Mouse (Mus musculus) MN1 (cell line): ENCODE data around the gene Thbs3.
"Not testable (repeated sequence)": the region's sequence is repeated elsewhere in the genome, so short reads cannot be mapped to it uniquely, and the experiment has no call there.

Experiments
- DNase-seq: peaks from one replicate; pipeline ENCODE4 v3.0.0-alpha.2; 2016; ENCODE audit warnings: low spot score

The Thbs3 gene

DNA sequence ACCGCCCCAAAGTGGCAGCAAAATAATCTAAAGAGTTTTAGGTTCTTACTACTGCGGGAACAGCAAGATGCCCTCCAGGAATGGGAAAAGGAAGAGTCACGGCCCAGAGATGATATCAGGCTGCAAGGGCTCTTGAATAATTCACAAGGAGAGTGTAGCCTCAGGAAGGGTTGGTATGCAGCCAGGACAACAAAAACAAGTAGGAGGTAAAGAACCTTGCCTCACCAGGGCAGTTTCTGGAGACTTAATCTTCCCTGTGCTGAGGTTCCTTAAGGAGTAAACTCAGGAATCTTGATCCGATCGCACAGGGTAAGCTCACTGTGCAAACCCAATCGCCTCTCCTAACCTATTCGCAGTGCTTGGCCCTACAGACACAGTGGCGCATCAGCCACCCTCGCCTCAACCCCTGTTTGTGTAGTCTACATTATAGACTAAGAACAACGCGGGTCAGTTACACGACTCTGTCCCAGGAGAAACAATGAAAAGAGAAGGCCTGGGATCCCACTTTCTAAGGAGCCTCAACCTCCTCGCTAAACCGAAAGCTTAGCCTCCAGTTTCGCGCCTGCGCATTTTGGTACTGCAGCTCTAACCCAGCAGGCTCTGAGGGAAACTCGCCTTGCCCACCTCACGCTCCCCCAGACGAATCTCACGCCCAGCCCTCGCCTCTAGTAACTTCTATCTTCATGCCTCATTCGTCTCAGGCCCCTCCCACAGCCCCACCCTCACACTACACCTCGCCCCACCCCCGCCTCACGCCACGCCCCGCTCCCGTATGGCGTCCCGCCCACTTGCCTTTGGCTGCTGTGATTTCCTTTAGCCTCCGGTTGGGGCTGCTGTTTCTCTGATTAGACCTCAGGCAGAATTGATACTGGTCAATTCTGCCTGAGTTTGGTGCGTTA, 18.8 kb upstream of the Thbs3 start:
- DNase-seq: peak; percentile 95

DNA sequence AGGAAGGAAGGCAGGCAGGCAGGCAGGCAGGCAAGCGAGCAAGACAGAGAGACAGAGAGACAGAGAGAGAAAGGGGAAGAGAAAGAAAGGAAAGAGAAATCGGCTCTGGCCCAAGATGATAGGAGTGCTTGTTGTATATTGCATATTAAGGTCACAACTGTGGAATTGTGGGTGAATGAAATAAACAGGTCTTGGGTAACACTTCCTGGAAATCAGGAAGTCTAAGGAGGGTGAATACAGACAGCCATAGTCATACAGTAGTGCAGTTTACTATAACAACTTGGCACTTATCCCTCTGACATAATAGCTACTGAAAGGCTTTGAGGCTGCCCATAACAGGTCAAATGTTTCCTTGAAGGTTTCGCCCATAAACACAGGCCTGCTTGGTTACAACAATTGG, 15.1 kb upstream of the Thbs3 start:
- DNase-seq: no peak

DNA sequence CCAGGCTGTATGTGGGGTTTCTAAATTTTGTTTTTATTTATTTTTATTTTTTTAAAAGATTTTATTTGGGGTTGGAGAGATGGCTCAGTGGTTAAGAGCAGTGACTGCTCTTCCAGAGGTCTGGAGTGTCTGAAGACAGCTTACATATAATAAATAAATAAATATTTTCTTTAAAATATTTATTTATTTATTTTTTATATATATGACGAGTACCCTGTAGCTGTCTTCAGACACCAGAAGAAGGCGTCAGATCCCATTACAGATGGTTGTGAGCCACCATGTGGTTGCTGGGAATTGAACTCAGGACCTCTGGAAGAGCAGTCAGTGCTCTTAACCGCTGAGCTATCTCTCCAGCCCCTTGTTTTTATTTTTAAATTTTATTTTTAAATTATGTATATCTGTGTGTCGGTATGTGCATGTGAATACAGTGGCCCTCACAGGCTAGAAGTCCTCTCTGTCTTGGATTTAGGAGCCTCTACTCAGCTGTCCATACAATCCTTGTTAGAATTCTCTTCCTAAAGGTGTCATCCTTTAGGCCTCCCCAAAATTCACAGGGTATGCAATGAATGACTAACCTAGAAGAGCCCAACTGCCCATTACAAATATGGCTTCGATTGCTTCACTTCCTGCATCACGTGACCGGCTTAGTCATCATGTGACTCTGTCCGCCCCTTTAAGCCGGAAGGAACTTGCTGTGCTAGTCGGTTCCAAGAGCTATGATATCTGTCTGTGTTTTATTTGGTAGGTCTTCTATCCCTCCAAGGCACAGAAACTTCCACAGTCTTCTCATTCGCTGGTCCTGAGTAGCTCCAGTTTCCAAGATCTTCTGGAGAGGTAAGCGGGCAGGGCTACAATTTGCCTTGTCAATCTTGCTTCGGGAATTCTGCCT, 12.5 kb upstream of the Thbs3 start, which contains the start of gene Gba:
Gene Gba (plus strand): TSS at position 676 of the 889 bp plus-strand sequence.
- peak; percentile 95 for DNase-seq

DNA sequence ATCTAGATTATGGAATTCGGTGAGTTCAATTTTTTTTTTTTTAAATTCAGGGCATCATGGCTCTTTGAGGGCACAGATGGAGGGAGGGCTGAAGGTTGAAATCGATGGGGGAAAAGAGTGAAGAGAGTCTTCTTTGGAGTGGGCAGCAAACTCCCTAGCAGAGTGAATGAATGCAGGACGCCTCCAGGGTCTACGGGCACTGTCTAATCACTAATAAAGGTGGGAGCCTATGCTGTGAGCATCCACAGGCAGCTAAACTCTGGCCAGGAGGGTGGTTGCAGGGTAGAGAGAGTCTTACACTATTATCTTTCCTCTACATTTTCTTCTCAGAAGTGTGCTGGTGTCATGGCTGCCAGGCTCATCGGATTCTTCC, 11.9 kb upstream of the Thbs3 start:
- DNase-seq: no peak

DNA sequence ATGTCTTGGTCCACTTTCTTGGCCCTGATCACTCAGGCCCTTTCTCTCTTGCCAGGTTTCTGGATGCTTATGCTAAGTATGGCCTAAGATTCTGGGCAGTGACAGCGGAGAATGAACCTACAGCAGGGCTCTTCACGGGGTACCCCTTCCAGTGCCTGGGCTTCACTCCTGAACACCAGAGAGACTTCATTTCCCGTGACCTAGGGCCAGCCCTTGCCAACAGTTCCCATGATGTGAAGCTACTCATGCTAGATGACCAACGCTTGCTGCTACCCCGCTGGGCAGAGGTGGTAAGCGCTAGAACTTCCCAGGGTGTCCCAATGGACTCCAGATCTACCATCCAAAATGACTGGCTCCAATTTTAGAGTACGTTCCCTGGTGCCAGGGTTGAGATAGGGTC, 8.9 kb upstream of the Thbs3 start:
- DNase-seq: no peak

DNA sequence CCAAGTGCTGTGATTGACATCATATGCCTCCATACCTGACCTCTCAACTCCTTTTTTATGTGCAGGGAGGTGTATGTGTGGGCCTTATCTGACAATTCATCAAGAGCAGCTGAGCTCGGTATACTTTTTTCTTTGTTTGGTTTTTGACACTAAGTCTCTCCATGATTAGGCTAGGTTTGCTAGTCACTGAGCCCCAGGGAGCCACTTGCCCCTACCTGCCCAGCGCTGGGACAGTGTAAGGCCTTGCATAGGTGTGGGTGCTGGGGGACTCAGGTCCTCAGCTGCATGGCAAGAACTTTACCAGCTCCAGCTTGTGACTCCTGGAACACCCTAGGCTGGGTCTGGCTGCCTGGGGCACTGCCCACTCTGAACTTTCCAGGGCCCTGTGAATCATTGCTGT, 8.3 kb upstream of the Thbs3 start:
- peak; percentile 56 for DNase-seq

DNA sequence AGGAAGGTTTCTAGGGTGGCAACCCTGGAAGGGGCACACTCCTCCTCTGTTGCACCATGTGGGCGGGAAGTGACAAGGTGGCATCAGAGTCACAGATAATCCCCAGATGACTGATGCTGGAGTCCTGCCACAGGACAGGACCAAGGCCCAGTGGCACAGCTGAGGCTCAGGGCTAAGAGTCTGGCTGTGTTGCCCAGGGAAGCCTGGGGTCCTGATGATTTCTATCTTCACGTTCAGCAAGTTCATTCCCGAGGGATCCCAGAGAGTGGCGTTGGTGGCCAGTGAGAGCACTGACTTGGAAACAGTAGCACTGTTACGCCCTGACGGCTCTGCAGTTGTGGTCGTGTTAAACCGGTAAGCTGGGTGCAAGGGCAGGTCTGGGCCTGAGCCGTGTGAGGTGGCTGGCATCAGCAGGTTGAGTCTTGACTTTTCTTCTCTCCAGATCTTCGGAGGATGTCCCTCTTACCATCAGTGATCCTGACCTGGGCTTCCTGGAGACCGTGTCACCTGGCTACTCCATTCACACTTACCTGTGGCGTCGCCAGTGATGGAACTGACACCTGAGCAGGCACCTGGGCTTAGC, 6.8 kb upstream of the Thbs3 start:
- DNase-seq: no peak

DNA sequence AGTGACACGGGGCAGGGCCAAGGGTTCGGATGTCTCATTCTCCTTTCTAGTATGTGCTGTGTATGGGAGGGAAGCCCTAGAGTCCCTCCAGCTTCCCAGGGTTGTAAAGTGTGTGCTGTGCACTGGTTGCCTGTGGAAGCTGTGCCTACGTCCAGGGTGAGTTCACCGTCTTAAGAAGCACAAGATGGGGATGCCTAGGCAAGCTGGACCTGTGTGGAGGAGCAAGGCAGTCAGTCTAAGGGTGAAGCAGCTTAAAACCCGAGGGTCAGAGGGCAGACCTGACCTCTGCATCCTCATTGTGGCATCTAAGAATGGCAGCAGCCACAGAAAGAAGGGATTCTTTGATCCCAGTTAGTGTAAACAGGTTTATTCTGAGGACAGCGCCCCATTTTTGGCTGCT, 6.2 kb upstream of the Thbs3 start:
- no peak for DNase-seq

DNA sequence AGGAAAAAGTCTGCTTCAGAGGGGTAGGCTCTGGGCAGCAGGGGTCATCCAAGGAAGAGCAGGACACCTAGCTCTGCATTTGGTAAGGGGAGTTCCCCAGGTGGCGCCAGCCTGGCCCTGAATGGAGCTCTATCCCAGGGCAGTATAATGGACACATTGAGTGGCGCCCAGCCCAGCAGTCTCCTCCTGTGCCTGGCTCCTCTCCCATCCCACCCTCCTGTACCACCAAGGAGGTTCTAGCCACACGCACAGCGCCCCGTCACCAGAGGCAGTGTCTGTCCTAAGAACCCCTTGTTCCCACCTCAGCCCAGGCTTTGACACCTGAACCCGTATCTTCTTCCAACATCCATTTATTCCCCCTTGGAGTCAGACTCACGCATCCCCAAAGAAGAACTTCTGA, 5.2 kb upstream of the Thbs3 start:
- DNase-seq: no peak

DNA sequence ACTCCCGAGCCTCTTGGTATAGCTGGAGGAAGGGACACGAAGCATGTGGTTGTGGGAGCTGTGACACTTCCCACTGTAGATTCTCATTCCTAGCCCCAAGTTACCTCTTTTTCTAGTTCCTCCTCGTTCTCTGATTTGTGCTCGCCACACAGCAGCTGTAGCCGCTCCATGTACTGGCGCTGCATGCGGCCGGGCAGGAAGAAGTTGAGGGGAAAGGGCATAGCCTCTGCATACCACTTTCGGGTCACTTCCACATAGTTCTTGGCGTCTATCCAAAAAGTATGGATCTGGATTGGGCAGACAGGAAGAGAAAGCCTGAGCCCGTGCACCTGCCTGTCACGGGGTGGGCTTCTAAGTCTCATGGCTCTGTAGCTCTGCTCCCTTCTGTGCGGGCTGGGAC, 4.8 kb upstream of the Thbs3 start:
- DNase-seq: peak; percentile 44

DNA sequence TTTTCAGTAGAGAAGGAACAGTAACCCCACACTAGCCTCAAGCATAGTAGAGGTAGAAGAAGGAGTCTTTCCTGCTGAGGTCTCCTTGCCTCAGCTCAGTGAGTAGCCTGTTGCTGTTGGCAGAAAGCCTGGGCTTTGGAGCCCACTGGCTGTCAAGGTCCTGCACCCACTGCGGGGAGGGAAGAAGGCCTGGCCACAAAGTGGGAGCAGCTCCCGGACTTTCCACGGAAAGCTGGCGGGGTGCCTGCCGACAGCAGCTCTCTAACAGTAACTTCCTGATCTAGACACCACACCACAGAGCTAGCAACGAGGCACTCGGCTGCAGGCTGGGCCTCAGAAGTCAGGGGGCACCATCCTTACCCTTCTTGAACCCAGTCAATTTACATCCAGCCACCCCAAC, 4.2 kb upstream of the Thbs3 start:
- peak; percentile 27 for DNase-seq

DNA sequence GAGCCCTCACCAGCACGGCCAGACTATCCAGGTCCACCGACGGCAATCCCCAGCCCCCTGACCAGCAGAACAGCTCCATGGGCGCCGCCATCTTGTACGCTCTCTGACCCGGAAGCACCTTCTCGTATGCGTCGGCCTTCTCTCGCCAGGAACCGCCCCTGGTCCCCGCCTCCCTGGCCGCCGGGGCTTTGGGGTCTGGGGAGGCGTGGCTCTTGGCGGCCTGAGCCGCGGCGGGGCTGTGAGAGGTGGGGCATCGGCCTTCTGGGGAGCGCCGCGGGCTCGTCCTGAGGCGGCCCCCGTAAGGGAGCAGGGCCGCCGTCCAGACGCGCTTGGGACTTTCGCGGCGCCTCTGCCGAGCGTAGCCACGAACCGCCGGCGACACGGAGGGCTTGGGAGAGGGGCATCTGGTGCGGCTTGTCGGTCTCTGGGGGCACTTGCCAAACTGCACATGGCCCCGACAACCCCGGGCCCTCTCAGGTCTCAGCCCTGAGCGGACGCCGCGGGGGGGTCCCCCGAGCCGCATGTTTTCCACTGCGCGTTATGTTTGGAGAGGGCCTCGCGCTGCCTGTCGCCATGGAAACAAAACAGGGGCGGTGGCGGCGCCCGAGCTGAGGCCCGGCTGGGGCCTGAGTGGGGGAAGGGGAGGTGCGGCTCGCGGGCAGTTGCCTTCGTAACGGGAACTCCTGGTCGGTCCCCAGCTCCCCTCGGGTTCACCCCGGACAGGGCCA, 1.0 kb upstream of the Thbs3 start:
- peak; percentile 97 for DNase-seq

DNA sequence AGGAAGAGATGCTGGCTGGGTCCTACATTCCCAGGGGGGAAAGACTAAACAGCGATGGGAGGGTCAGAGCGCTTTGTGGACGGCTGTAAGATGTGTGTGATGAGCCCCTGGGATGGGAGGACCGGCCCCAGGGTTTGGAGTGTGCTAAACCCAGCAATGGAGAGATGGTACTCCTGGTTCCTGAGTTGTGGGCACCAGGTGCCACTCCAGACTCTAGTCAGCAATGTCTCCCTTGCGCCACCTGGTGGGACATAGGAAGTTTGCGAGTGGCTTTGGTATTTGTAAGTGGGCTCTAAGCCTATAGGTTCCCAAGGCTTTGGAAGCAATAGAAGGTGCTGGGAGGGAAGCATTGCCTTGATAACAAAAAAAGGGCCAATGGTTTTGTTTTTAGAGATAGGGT, 873 bp downstream of the Thbs3 start:
- peak; percentile 95 for DNase-seq

DNA sequence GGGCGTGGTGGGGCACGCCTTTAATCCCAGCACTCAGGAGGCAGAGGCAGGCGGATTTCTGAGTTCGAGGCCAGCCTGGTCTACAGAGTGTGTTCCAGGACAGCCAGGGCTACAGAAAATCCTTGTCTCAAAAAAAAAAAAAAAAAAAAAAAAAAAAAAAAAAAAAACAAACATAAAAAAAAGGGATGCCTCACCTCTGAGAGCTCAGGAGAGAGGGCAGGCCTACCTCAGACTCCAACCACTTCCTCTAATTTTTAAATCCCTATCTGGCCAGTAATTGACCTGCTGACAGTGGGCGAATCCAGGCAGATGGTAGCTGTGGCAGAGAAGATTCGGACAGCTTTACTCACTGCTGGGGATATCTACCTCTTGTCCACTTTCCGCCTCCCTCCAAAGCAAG, 1.4 kb downstream of the Thbs3 start:
- not testable (repeated sequence) for DNase-seq

DNA sequence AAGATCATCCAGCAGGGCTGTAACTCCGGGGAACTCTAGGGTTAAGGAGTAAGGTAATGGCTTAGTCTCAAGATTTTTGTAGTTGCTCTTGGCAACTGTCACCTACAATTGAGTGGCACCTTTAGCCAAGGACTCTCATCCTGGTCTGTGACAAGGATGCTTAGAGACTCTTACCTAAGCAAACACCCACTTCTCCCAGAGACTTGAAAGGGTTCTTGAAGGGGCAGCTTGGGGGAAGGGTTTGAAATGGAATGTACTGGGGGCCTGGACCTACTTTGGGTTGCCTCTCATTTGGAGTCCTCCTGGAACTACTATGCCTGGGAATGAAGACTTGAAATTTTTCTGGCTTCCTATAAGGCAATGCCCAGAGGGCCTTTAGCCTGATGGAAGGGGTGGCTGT, 3.3 kb downstream of the Thbs3 start:
- no peak for DNase-seq

DNA sequence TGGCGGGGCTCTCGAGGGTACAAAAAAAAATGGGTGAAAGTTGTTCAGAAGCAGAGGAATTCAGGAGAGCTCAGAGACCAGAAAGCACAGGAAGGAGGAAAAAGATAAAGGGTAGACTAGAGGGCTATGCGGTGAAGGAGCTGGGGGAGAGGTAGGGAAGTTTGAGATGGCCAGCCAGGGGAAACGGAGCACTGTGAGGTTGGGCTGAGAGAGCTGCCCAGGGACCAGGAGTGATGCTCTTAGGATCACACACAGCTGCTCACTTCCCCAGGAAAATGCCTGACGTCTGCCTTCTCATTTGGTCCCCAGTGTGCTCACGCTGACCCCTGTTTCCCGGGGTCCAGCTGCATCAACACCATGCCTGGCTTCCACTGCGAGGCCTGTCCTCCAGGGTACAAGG, 4.6 kb downstream of the Thbs3 start:
- DNase-seq: no peak

DNA sequence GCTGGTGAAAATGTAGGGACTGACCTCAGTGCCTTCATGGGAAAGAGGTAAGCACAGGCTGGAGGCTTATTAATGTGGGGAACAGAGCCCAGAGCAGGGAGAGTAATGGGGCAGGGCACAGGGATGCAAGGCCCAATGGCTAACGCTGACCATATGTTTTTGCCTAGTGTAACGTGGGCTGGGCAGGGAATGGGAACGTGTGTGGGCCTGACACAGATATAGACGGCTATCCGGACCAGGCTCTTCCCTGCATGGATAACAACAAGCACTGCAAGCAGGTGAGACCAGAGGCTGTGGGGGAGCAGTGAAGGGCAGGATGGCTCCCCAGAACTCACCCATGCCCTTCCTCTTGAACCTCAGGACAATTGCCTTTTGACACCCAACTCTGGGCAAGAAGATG, 6.2 kb downstream of the Thbs3 start:
- DNase-seq: no peak

DNA sequence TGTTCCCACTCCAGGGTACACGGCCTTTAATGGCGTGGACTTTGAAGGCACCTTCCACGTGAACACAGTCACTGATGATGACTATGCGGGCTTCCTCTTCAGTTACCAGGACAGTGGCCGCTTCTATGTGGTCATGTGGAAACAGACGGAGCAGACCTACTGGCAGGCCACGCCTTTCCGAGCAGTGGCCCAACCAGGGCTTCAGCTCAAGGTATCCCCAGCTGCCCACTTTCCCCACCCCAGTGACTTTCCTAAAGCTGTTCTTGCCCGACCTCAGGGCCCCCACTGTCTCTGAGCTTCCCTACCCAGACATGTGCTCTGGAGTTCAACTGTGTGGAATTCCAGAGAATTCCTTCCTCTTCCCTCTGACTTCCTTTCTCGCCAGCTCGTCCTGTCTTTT, 9.8 kb downstream of the Thbs3 start:
- DNase-seq: no peak

DNA sequence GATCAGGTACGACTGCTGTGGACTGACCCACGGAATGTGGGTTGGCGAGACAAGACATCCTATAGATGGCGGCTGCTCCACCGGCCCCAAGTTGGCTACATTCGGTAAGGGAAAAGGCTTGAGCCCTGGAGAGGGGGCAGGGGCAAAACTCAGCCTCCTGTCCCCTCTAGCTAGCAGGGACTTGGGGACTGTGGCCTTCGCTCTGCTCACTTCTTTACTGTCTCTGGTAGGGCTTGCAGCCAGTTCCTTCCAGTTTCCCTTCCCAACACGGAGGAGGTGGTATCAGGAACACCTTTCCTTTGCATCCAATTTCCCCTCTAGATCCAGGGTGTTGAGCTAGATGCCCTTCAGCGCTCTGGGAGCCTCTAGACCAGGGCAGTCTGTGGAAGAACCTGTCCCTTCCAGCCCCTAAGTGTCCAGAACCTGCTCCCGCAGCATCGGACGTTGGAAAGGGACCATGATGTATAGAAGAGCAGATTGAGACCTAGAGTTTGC, 10.4 kb downstream of the Thbs3 start:
- no peak for DNase-seq

DNA sequence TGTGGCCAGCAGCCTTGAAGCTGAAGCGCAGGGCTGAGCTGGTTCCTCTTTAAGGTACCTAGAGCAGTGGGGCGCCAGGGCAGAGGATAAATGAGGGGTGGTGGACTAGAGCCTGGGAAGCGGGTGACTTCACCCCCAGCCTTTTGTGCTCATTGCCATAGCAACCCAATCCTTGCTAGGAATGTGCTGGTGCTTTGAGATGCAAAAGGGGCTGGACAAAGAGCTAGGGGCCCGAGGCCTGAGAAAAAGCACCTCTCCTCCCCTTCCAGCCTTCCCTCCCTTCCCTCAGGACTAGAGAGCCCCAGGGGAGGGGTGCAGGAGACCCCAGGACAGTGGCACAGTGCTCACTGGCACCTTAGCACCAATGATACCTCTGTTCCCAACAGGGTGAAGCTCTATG, 10.9 kb downstream of the Thbs3 start:
- no peak for DNase-seq

DNA sequence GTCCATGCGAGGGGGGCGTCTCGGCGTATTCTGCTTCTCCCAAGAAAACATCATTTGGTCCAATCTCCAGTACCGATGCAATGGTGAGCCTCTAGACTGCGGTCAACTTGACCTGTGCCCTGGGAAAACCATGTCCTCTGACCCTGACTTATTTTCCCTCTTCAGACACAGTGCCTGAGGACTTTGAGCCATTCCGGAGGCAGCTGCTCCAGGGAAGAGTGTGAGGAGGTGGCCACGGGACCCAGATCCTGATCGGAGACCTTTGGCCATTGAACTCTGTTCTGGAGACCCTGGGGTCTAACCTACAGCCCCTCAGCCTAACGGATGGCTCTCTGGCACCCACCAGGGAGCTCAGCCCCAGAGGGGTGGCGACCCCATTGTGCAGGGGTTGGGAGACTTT, 11.4 kb downstream of the Thbs3 start:
- DNase-seq: no peak

DNA sequence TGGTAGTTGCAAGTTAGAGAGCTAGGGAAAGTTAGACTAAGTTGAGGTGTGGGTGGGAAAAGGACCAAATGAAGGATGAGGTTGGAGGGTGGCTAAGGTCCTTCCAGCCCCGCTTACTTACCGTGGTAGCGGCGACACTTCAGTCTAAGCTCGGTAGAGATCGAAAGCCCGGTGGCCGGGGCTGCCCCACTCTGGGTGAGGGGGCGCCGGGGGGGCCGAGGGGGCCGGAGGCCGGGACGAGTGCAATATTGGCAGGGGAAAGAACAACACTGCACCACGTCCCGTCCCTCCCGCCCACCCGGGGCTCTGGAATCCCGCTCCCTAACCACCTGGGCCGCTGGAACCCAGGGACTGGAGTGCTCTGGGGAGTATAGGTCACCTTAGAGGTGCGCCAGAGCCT, 11.9 kb downstream of the Thbs3 start, which contains the start of gene Mtx1:
Gene Mtx1 (minus strand): TSS at position 189 of the 400 bp plus-strand sequence.
- no peak for DNase-seq
